Mouse (Mus musculus): ENCODE results near the gene Pik3r6. TPM values are rescaled to one million over a fixed set of nuclear protein-coding genes. Genes with fewer than 3 reads are reported as not detected.

Gene Pik3r6
- 2.0 and 2.3 TPM in 2 replicates for polyA plus RNA-seq (2012; rRNA removed)

GRCm38 (mm10) chr11:68502902-68503629 lies at the start of gene Pik3r6:
Gene Pik3r6 (plus strand): TSS chr11:68503019.

GRCm38 (mm10) chr11:68555918-68556584 lies 53.2 kb downstream of the Pik3r6 start, which contains the start of gene Mfsd6l:
Gene Mfsd6l (plus strand): TSS chr11:68556186.

DNA sequence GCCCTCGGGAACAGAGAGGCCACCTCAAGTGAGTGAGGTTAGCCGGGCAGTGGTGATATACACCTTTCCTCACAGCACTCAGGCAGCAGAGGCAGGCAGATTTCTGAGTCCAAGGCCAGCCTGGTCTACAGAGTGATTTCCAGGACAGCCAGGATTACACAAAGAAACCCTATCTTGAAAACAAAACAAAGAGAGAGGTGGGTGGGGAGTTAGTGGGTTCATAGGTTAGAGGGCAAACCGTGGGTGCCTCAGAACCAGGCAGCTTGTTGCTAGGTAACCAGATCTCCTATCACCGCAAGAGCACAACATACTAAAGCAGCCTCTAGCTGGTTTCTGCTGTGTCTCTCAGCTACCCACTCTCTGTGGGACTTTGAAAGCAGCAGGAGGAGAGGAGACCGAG lies 83.9 kb downstream of the Pik3r6 start, which contains the start of gene Ccdc42:
Gene Ccdc42, plus strand, starts transcription at position 301 of the 400 bp plus-strand sequence.

Other genes starting within 250 kb of the Pik3r6 start
- gene Ntn1, start 102.2 kb upstream of the Pik3r6 start, polyA plus RNA-seq (2012; rRNA removed), result 29.8 and 38.2 TPM in 2 replicates
- 0.76 and 0.79 TPM in 2 replicates for gene Pik3r5, start 70.9 kb upstream of the Pik3r6 start, polyA plus RNA-seq (2012; rRNA removed)
- gene Mfsd6l, start 53.2 kb downstream of the Pik3r6 start, polyA plus RNA-seq (2012; rRNA removed), result 0.11 and 0.26 TPM in 2 replicates
- 0.10 and 0.25 TPM in 2 replicates for gene Ccdc42, start 84.0 kb downstream of the Pik3r6 start, polyA plus RNA-seq (2012; rRNA removed)
- gene Myh10, start 188.5 kb downstream of the Pik3r6 start, polyA plus RNA-seq (2012; rRNA removed), result 155 and 158 TPM in 2 replicates